Mouse (Mus musculus) liver, adult 2 months (tissue): ENCODE results near the gene Ano3. TPM values are rescaled to one million over a fixed set of nuclear protein-coding genes. Genes with fewer than 3 reads are reported as not detected.
A peak's percentile ranks its signal among the peaks of the same experiment; 100 is the strongest.
"Not testable (repeated sequence)": the region's sequence is repeated elsewhere in the genome, so short reads cannot be mapped to it uniquely, and the experiment has no call there.

Source experiments
- DNase-seq: peaks from one replicate; pipeline ENCODE4 v3.0.0-alpha.2; 2011; ENCODE audit warnings: low read depth, low spot score; ENCODE audit errors: extremely low read depth
- H3K27ac ChIP-seq: fragments of 200-500 bp; replicated peaks from 2 replicates; pipeline ENCODE4 v1.5.1; 2012; ENCODE audit warnings: low read depth, mild to moderate bottlenecking, control low read depth, inconsistent platforms, low read length; ENCODE audit not compliant: insufficient read depth
- H3K27me3 ChIP-seq: fragments of 200-500 bp; 2 replicates; pipeline ENCODE4 v1.6.1; 2012; ENCODE audit warnings: mild to moderate bottlenecking, moderate library complexity, low read length, inconsistent platforms; ENCODE audit not compliant: control insufficient read depth, insufficient read depth
- H3K36me3 ChIP-seq: fragments of 200-500 bp; 2 replicates; pipeline ENCODE4 v1.6.1; 2012; ENCODE audit warnings: low read length, inconsistent platforms; ENCODE audit not compliant: control insufficient read depth, insufficient read depth
- H3K4me1 ChIP-seq: fragments of 200-500 bp; 2 replicates; pipeline ENCODE4 v1.6.1; 2011; ENCODE audit warnings: low read length; ENCODE audit not compliant: control insufficient read depth, insufficient read depth
- H3K4me3 ChIP-seq: fragments of 200-500 bp; 2 replicates; pipeline ENCODE4 v1.5.1; 2011; ENCODE audit warnings: low read depth, mild to moderate bottlenecking, control low read depth, low read length, moderate library complexity; ENCODE audit not compliant: insufficient read depth
- H3K79me2 ChIP-seq: fragments of 200-500 bp; 2 replicates; pipeline ENCODE4 v1.6.1; 2012; ENCODE audit warnings: inconsistent platforms, mild to moderate bottlenecking, low read length, moderate library complexity; ENCODE audit not compliant: control insufficient read depth, insufficient read depth
- H3K9ac ChIP-seq: fragments of 200-500 bp; 2 replicates; pipeline ENCODE4 v1.6.1; 2012; ENCODE audit warnings: low read depth, mild to moderate bottlenecking, control low read depth, inconsistent platforms, low read length
- CTCF ChIP-seq: fragments of 200-500 bp; IDR thresholded peaks from 2 replicates; pipeline ENCODE4 v1.5.1; 2011; ENCODE audit warnings: low read depth, low read length, control low read depth
- POLR2A ChIP-seq: fragments of 200-500 bp; IDR thresholded peaks from 2 replicates; pipeline ENCODE4 v1.6.1; 2011; ENCODE audit warnings: low read length, control low read depth; ENCODE audit not compliant: insufficient read depth; ENCODE audit errors: extremely low read depth
- WGBS: fragments of 180-500 bp; shearing (Covaris S2); methylation state at CpG from one replicate; pipeline ENCODE4 v1.1.7; 2018; 5-methylcytosine and 5-hydroxymethylcytosine counted together
- polyA plus RNA-seq: library from polyadenylated mRNA; depleted of rRNA; stranded (reverse); fragments of >200 nt; gene quantifications from 2 replicates; pipeline ENCODE4 v1.2.3, GENCODE M21; 2012; rRNA removed
- total RNA-seq: library from RNA; depleted of rRNA; stranded (reverse); fragments of >200 nt; gene quantifications from 2 replicates; pipeline ENCODE4 v1.2.3, GENCODE M21; 2014; rRNA removed

The Ano3 gene
- total RNA-seq (not detected in 2 replicates), polyA plus RNA-seq (not detected in 2 replicates)

DNA sequence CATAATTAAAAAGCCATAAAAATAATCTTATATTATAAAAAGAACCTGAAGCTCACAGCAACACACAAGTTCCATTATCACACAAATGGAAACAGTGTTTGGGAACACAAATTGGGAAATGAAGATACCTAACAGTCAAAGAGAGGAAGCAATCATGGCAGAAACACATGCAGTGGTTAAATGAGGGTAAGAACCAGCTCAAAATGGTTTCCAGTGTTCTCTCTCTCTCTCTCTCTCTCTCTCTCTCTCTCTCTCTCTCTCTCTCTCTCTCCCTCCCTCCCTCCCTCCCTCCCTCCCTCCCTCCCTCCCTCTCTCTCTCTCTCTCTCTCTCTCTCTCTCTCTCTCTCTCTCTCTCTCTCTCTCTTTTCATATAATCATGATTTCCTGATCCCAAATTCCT lies at the start of gene Ano3:
Gene Ano3 (minus strand): TSS at position 101 of the 400 bp plus-strand sequence.
- H3K36me3 ChIP-seq, H3K79me2 ChIP-seq, H3K4me3 ChIP-seq, H3K4me1 ChIP-seq, H3K9ac ChIP-seq, H3K27ac ChIP-seq, DNase-seq, H3K27me3 ChIP-seq: not testable (repeated sequence)

DNA sequence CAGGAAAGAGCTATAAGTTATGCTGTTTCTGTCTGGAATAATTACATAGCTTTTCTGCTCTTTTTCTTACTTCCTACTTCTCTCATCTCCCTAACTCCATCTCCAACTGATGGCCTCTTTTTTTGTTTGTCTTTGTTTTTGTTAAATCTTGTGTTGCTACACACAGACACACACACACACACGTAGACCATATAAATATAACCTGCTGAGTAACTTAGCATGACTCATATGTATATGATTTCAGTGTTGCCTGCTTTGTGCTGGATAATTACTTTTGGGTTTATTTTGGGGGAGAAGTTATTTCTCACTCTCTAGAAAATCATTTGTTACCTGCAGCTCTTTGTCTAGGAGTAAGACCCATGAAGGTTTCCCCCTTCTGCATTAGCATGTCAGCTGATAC lies 39.3 kb upstream of the Ano3 start:
- WGBS = 63% methylated on average over 1 of the region's 1 CpGs
- no peak overlapping the region for H3K4me3 ChIP-seq

DNA sequence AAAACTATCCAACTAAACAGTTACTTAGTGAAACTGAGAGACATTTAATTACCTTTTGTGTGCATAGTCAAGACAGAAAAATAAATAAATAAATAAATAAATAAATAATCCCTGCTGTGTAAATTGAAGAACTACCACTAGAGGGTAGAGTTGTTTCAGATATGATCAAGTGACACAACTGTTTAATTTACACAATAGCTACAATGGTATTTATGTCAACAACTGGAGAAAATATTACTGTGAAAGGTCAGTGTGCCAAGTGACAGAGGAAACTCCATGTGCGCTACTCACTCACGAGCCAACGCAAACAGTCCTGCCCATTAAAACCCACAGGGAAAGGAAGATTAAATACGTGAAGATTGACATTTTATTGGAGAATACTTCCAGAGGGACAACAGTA lies 38.8 kb upstream of the Ano3 start:
- 0 out of 2 replicates have a peak, but pooled peaks have one; percentile 23 for TF ChIP-seq CTCF
- TF ChIP-seq POLR2A = no peak

More for the DNA sequence above, 39.3 kb upstream of the Ano3 start:
- no peak overlapping the region for H3K27ac ChIP-seq
- H3K4me1 ChIP-seq = no peaks in the 10 kb centered on the region
- no peaks in the 10 kb centered on the region for H3K36me3 ChIP-seq
- no peaks in the 10 kb centered on the region for H3K79me2 ChIP-seq
- no peak for DNase-seq
- no peak overlapping the region for H3K9ac ChIP-seq
- H3K27me3 ChIP-seq = no peaks in the 10 kb centered on the region
- TF ChIP-seq CTCF = no peak
- TF ChIP-seq POLR2A = no peak

DNA sequence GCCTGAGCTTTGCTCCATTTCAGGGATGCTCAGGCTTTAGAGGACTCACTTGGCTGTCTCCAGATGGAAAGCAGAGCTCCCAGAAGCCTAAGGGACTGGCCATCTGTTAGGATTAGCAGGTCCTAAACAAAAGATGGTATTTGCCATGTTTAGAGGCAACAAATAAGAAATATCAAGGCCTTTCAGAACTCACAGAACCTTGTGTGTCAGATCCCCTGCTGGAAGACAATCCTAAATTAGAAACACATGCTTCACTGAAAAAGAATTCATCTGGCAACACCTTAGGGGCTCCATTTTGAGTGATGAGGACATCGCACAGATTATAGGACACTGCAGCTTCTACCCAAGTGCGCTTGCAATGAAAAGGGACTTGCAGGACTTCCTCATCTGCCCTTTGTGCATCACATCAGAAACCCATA lies 35.1 kb upstream of the Ano3 start:
- no peaks in the 10 kb centered on the region for H3K36me3 ChIP-seq
- H3K79me2 ChIP-seq = no peaks in the 10 kb centered on the region
- no peak overlapping the region for H3K9ac ChIP-seq
- no peaks in the 10 kb centered on the region for H3K4me1 ChIP-seq
- no peak for DNase-seq
- no peak for TF ChIP-seq CTCF
- no peak for TF ChIP-seq POLR2A
- H3K27ac ChIP-seq = no peak overlapping the region
- 96% methylated on average over 2 of the region's 2 CpGs for WGBS
- no peak overlapping the region for H3K4me3 ChIP-seq
- no peaks in the 10 kb centered on the region for H3K27me3 ChIP-seq

More for the DNA sequence above, 38.8 kb upstream of the Ano3 start:
- no peaks in the 10 kb centered on the region for H3K79me2 ChIP-seq
- no peaks in the 10 kb centered on the region for H3K27me3 ChIP-seq
- H3K9ac ChIP-seq = no peak overlapping the region
- H3K36me3 ChIP-seq = no peaks in the 10 kb centered on the region
- peak; percentile 43 for DNase-seq
- no peaks in the 10 kb centered on the region for H3K4me1 ChIP-seq
- H3K4me3 ChIP-seq = no peak overlapping the region
- H3K27ac ChIP-seq = no peak overlapping the region
- WGBS = 45% methylated on average over 4 of the region's 4 CpGs

DNA sequence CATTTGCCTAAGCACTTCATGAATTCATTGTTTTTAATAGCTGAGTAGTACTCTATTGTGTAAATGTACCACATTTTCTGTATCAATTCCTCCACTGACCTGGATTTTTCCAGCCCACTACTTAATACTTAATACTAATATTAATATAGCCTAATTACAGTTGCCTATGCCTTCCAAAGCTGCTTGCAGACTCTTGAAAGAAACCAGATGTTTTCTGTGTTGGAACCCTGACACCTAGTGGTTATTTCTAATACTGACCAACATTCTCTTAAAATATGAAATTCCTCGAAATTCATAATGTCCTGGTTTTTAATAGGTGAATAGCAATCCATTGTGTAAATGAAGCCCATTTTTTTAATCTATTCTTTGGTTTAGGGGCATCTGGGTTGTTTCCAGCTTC lies 31.0 kb upstream of the Ano3 start:
- no peak overlapping the region for H3K27ac ChIP-seq
- TF ChIP-seq POLR2A = no peak
- TF ChIP-seq CTCF = no peak
- H3K27me3 ChIP-seq = no peaks in the 10 kb centered on the region
- H3K4me1 ChIP-seq = no peaks in the 10 kb centered on the region
- DNase-seq = peak; percentile 8
- 24% methylated on average over 1 of the region's 1 CpGs for WGBS
- no peaks in the 10 kb centered on the region for H3K79me2 ChIP-seq
- H3K4me3 ChIP-seq = no peak overlapping the region
- no peaks in the 10 kb centered on the region for H3K36me3 ChIP-seq
- no peak overlapping the region for H3K9ac ChIP-seq

DNA sequence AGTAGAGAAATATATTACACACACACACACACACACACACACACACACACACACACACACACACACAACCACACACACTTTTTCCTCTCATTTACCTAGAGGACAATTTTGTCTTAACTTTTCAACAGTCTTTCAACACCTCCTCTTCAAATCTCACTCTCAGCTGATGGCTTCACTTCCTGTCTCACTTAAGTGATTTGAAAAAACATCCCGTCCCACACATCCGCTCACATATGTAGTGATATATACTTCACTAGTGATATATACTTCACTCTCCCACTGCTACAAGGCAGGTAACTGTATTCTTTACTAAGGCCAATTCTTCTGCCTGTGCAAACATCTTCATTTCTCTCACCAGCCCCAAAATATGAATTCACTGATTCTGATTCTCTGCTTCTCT lies 28.9 kb upstream of the Ano3 start:
- H3K9ac ChIP-seq = no peak overlapping the region
- H3K27me3 ChIP-seq = no peaks in the 10 kb centered on the region
- H3K36me3 ChIP-seq = no peaks in the 10 kb centered on the region
- no peaks in the 10 kb centered on the region for H3K79me2 ChIP-seq
- H3K4me1 ChIP-seq = no peaks in the 10 kb centered on the region
- 74% methylated on average over 2 of the region's 2 CpGs for WGBS
- no peak overlapping the region for H3K27ac ChIP-seq
- TF ChIP-seq POLR2A (no peak), CTCF (no peak)
- no peak overlapping the region for H3K4me3 ChIP-seq
- DNase-seq = no peak
